Mouse (Mus musculus) T-helper 17 cell (primary cell): Measurements from ENCODE around the gene Coro6.

Source experiments
- in situ Hi-C, 2 experiments: fragments of 300-600 bp; cut with MboI, MseI; formaldehyde crosslinking; loops; 1 replicate in 1 of 2; 2 replicates in 1 of 2; pipeline ENCODE4 v1.15.1; 2025; ENCODE audit warnings: high pct_unique_total_duplicates in 2 of 2

Gene Coro6

DNA sequence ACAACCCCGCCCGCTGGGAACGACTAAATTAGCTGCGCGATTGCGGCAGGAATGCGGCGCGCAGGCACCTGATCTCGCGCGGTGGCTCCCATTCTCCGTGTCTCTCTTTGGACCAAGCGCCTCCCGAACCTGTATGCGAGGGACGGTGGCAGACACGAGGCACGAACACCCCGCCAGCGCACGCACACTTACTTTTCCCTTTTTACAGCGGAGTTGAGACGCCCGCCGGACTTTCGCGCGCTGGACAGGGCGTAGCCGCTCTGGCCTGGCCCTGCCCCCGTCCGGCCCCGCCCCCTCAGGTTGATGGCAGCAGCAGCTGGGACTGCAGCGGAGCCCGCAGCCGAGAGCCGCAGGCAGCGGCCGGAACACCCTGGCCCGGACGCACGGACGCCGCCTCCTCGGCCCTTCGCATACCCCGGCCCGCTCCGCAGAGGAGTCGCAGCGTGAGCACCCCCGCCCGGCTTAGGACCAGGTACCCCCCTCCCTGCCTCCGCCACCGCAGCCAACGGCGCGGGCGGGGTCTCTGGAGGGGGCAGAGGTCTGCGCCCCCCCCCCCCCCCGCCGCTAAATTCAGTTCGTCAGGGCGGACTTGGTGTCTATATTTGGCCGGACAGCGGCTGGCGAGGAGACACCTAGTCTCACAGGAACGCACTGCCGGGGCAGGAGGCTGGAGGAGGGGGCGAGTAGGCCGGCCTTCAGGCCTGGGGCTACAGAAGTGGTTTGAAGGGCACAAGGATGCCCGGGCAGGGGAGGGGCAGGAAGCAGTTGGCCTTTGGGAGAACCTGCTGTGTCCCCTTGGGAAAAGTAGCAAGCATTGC is at the start of gene Coro6:
TSS of gene Coro6 (plus strand) at position 129 of the 818 bp plus-strand sequence.
- in situ Hi-C loops = loop anchor here (25.0 kb wide), 1 partner anchor 350 kb away; no protein-coding TSS in a partner anchor

GRCm38 (mm10) chr11:77414141-77414839 is 47.9 kb upstream of the Coro6 start:
- in situ Hi-C loops = no loop called here

DNA sequence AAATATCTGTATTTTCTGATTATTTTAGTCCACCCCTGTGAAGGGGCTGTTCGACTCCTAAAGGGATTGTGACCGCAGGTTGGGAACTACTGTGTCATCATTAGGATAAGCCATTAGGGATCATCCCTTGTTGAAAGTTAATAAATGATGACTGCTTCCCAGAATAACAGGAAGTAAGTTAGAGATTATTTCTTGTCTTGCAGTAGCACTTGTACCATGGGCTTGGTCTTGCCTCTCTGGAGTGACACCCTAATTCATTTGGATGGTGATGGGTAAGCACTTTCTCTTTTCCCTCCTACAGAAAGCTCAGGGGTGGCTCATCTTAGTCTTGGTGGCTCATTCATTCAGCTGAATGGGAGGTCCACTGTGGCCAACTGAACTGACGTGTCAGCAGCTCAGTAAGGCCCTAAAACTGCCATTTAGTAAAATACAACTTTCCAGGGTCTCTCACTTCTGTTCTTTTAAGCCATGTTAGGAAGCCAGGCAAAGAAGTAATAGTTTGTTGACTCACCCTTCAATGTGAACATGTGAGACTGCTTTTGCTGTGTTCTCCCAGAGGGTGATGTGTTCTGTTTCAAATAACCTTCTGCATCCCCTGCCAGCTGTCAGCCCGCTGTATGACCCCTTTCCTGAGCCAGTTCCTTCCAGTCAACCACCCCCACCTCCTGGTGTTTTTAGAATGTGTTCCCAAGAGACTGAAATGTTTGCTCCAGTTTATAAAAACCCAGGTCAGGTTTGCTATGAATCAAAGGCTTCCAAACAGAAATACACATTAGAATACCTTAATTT is 45.8 kb upstream of the Coro6 start:
- in situ Hi-C loops = no loop called here

GRCm38 (mm10) chr11:77418021-77418420 is 44.2 kb upstream of the Coro6 start:
- in situ Hi-C loops = no loop called here

GRCm38 (mm10) chr11:77423175-77423859 is 38.9 kb upstream of the Coro6 start:
- in situ Hi-C loops = no loop called here

DNA sequence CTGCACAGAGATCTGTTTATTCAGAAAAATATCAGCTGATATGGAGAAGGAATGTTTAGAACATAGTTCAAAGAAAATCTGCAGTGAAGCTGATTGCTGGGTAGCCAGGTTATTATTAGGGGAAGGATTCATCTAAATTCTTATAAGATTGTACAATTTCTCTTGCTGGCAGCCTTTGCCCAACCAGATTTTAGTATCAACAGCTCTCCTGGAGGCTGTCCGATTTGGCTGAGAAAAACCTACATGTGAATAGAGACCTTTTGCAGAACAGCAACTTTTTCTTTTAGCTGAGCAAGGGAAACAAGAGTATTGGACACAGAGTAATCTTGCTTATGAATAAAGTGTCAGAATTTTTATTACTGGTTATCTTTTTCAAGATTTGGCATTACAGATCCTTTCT is 33.8 kb upstream of the Coro6 start:
- in situ Hi-C loops = no loop called here

DNA sequence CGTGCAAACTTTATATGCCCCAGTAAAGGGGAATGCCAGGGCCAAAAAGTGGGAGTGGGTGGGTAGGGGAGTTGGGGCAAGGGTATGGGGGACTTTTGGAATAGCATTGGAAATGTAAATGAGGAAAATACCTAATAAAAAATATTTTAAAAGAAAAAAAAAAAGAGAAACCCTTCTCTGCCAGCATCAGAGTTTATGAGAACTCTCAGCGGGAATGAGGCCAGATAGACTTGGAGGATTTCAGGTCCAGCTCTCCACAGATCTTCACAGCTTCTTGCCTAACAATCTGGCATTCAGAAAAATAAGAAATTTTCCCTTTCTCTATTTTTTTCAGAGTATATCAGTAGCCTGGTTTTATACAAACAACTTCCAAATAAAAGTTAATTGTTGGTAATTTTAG is 25.2 kb upstream of the Coro6 start:
- in situ Hi-C loops = no loop called here

DNA sequence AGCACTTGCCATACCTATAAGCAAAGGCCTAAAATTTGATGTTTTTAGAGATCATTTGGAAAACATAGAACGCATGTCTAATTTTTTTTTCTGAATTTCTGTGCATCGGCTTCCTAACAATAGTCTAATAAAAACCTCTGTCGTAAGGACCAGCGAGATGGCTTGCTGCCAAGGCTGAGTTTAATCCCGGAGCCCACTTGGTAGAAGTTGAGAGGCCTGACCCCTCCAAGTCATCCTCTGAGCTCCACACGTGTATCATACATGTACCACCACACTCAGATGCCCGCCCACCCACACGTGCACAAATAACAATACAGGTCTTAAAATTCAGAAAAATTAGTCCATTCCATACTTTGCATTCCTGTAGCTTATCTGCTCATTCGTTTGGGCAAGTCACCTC is 22.1 kb upstream of the Coro6 start:
- in situ Hi-C loops = loop anchor here in 1 of 2 experiments (5.0 kb wide), 1 partner anchor 128 kb away; no protein-coding TSS in a partner anchor

GRCm38 (mm10) chr11:77441020-77441419 is 21.2 kb upstream of the Coro6 start:
- in situ Hi-C loops = loop anchor here in 1 of 2 experiments (5.0 kb wide), 1 partner anchor 129 kb away; no protein-coding TSS in a partner anchor

DNA sequence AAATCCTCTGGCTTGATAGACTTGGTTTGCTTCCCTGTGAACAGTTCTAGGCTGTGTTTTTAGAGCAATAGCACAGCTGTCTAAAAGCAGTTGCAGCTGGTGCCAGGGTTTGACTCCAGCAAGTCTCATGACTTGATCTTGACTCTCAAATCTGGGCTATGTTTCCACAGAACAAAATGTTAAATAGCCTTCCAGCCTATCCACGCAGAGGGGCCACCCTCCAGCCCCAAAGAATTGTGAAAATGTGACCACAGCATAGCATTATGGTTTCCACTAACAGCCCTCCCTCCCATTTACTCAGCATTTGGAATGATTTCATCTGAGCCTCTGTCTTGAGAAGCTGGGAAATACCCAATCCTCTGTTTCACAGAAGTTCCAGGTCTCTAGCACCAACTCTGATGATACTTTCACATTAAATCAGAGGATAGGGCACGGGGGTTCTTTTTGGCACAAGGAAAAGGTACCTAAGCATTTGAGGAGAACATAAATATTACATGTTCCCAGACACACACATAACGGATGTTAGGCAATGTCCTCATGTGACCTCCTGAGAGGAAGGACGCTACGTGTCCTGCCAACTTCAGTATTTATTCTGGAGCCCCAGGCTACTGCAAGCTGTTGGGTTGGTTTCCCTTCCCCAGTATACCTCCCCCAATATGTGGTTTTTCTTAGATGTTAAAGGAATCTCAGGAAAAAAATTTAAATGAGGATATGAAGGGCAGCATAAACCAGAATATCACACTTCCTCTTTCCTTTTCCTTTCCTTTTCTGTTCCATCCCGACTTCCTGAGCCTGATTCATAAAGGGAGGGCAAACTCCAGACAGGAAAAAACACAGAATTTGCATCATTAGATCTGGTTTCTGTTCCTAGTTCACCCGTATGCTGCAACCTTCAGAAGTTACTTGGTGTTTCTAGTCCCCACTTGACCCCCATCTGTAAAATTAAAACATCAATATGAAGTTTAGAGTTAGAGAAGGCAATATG is 19.7 kb upstream of the Coro6 start:
- in situ Hi-C loops = loop anchor here in 1 of 2 experiments (5.0 kb wide), 1 partner anchor 130 kb away; no protein-coding TSS in a partner anchor

- in situ Hi-C loops = loop anchor here in 1 of 2 experiments (5.0 kb wide), 1 partner anchor 133 kb away; no protein-coding TSS in a partner anchor
Observed at GRCm38 (mm10) chr11:77444939-77445338, 17.3 kb upstream of the Coro6 start.

- in situ Hi-C loops = no loop called here
Observed at GRCm38 (mm10) chr11:77446628-77447041, 15.6 kb upstream of the Coro6 start.

DNA sequence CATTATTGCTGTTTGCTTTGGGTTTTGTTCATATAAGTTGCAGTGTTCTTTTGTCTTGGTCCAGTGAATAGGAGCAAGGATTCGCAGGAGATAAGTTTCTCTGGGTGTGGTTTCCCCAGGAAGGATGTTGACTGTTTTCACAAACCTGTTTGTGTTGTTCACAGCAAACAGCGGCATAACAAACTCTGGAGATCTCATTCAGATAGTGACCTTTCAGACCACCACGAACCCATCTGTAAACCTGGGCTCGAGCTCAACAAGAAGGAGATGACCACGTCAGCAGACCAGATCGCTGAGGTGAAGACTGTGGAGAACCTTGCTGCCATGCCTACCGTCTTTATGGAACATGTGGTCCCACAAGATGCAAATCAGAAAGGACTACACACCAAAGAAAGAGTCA is 13.0 kb upstream of the Coro6 start:
- in situ Hi-C loops = no loop called here

- in situ Hi-C loops = loop anchor here (25.0 kb wide), 1 partner anchor 339 kb away; no protein-coding TSS in a partner anchor
Observed at GRCm38 (mm10) chr11:77451670-77452069, 10.5 kb upstream of the Coro6 start.

GRCm38 (mm10) chr11:77453388-77453787 is 8.8 kb upstream of the Coro6 start:
- in situ Hi-C loops = loop anchor here (25.0 kb wide), 1 partner anchor 341 kb away; no protein-coding TSS in a partner anchor

DNA sequence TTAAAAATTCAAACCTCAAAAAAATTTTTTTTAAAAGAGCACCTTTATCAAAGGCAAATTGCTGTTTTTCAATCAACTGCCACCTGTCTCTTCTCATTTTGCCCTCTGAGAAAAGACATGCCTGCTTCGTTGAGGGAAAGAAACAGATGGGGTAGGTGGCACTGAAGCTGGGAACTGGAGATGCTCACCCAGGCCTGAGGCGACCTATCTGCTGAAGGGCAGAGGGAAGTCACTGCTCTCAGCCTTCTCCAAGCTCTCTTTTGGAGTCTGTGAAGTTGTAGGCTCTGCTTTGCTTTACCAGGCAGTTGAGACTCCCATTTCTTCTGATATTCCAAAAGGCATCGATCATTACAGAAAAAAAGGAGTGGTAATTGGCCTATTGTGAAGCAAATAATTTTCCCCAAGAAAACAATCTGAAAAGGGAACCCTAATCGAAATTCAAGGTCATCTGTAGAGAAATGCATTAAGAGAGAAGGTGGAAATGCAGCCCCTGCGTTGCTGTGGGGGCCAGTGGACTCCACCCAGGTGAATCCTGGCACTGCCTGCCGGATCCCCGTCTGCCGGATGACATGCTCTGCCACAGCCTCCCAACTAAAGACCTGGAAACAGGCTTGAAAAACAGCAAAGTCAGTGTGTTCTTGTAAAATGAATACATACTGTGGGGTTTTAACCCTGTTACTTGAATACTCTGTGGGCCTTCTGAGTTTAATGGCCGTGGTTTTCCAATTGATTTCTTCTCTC is 6.3 kb upstream of the Coro6 start:
- in situ Hi-C loops = loop anchor here (25.0 kb wide), 1 partner anchor 344 kb away; no protein-coding TSS in a partner anchor

DNA sequence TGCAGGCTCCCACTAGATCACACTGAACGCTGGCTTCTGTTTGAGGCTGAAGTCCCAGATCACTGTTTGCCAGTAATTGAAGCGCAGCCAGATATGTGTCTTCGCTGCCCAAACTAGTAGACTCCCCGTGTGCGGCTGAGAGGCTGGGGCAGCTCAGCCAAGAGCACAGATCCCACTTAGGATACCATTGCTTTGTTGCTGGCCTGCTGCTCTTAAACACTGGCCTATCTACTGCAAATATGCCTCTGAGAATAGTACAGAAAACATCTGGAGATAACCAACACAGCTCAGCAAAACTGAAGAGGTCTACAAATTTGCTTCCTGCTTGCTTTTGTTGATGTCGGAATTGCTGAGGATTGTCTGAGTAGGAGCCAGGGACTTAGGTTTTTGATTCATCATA is 5.3 kb upstream of the Coro6 start:
- in situ Hi-C loops = loop anchor here (25.0 kb wide), 1 partner anchor 345 kb away; no protein-coding TSS in a partner anchor

GRCm38 (mm10) chr11:77461856-77462255 is 355 bp upstream of the Coro6 start:
- in situ Hi-C loops = loop anchor here (25.0 kb wide), 1 partner anchor 350 kb away; no protein-coding TSS in a partner anchor

DNA sequence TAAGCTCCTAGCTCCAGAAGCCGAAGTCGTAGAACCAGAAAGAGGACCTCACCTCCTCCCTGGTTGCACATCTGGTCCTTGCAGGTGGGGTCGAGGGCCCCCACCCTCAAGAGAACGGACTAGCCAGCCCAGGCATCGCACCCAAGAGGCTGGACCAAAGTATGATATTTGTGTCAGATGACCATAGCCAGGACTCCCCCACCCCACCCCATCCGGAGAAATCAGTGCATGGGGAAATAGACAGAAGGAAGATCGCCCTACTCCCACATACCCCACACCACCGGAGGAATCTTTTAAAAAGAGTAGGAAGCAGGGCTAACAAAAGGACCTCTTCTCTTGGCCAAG is 862 bp downstream of the Coro6 start:
- in situ Hi-C loops = loop anchor here (25.0 kb wide), 1 partner anchor 351 kb away; no protein-coding TSS in a partner anchor
